Comparison of ENCODE assay signal across 8 mouse cellular contexts in the genomic region with DNA sequence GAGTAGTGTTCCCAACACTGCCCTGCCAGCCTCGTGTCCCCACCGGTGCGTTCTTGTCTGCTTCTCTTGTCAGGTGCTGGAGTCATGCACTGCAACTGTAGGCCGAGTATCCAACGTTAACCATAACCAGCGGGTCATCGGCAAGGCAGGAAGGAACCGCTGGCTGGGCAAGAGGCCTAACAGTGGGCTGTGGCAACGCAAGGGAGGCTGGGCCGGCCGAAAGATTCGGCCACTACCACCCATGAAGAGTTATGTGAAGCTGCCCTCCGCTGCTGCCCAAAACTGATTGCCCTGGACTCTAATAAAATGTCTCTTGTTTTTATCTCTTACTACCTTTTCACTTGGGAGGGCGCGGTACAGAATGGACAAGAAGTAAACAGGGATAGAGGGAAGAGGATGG. TPM values are rescaled to one million over a fixed set of nuclear protein-coding genes. Genes with fewer than 3 reads are reported as not detected.
DNase-seq lines count a peak whose midpoint lies in the region; ATAC-seq and TF ChIP-seq lines count a peak whose summit lies in the region.

No protein-coding gene starts in this region.

- H3K9me3 ChIP-seq in heart, embryonic 12.5 days (replicated peaks): no peaks in the 10 kb centered on the region
- H3K9me3 ChIP-seq in ES-E14 (ENCODE audit: control insufficient read depth, insufficient read depth, low read depth, low read length): no peaks in the 10 kb centered on the region
- H3K9me3 ChIP-seq in heart, postnatal 0 days (replicated peaks; ENCODE audit: control insufficient read depth, low read length): no peaks in the 10 kb centered on the region
- no peaks in the 10 kb centered on the region for H3K9me3 ChIP-seq in lung, postnatal 0 days (ENCODE audit: low read length)

- no peak for TF ChIP-seq CTCF in heart, postnatal 0 days (IDR thresholded peaks at IDR 0.05; ENCODE audit: low read depth)
- TF ChIP-seq CTCF in lung, postnatal 0 days (IDR thresholded peaks at IDR 0.05): no peak

- H3K4me1 ChIP-seq in heart, embryonic 12.5 days (replicated peaks): peaks cover 54% of the 10 kb centered on the region
- H3K4me1 ChIP-seq in ES-E14 (ENCODE audit: control insufficient read depth in 2 of 2, insufficient read depth in 2 of 2, low read length in 2 of 2, poor library complexity in 1 of 2): peaks cover 10 to 15% of the 10 kb centered on the region in 2 experiments; a peak in 3 of 4 replicates
- H3K4me1 ChIP-seq in heart, postnatal 0 days (ENCODE audit: control insufficient read depth, insufficient read depth): peaks cover 27% of the 10 kb centered on the region
- peaks cover 24% of the 10 kb centered on the region for H3K4me1 ChIP-seq in lung, postnatal 0 days (ENCODE audit: insufficient read depth, low read depth, low read length)

- in situ Hi-C loops in ES-E14 (cut with MboI; ENCODE audit: low sequenced_read_pairs in 2 of 2, unreplicated experiment in 2 of 2): no loop called here

- TF ChIP-seq EP300 in heart, postnatal 0 days (IDR thresholded peaks at IDR 0.05; ENCODE audit: low read depth): no peak
- no peak for TF ChIP-seq EP300 in lung, postnatal 0 days (IDR thresholded peaks at IDR 0.05)

- peak overlapping the region; percentile 91 for H3K4me2 ChIP-seq in heart, embryonic 12.5 days
- H3K4me2 ChIP-seq in heart, postnatal 0 days (ENCODE audit: low read depth, low read length): peak overlapping the region; percentile 89
- H3K4me2 ChIP-seq in lung, postnatal 0 days (replicated peaks; ENCODE audit: low read depth, low read length): peak overlapping the region; percentile 92

- intact Hi-C loops in heart, postnatal 36 days (cut with DNase I): loop anchor here (2.0 to 10.0 kb wide), 5 partner anchors 25 to 205 kb away; partner anchors contain the start of genes Bicral, Klhdc3 and Rrp36

- peak overlapping the region; percentile 78 for H3K4me3 ChIP-seq in heart, embryonic 12.5 days
- peak overlapping the region; percentile 67 to 82 for H3K4me3 ChIP-seq in ES-E14 (ENCODE audit: insufficient read depth in 1 of 2, low read depth in 1 of 2, low read length in 2 of 2, poor library complexity in 1 of 2, severe bottlenecking in 1 of 2)
- peak overlapping the region; percentile 73 for H3K4me3 ChIP-seq in heart, postnatal 0 days (ENCODE audit: low read depth, low read length)
- peak overlapping the region; percentile 67 for H3K4me3 ChIP-seq in lung, postnatal 0 days (ENCODE audit: low read depth, low read length)

- H3K9ac ChIP-seq in heart, embryonic 12.5 days: peak overlapping the region; percentile 94
- peak overlapping the region; percentile 63; the same call in 1 of the 2 replicates for H3K9ac ChIP-seq in ES-E14 (ENCODE audit: insufficient read depth, low read depth, low read length, poor library complexity, severe bottlenecking)
- H3K9ac ChIP-seq in heart, postnatal 0 days (replicated peaks; ENCODE audit: low read depth, low read length): peak overlapping the region; percentile 80
- 0 out of 2 replicates have a peak overlapping the region, but pooled peaks have one; percentile 8 for H3K9ac ChIP-seq in lung, postnatal 0 days (replicated peaks; ENCODE audit: low read depth)

- DNase-seq in heart, postnatal 36 days: no peak
- DNase-seq in ES-E14 (ENCODE audit: low read depth, low spot score): no peak
- DNase-seq in heart, postnatal 0 days (ENCODE audit: low spot score): no peak
- no peak for DNase-seq in lung, postnatal 0 days (ENCODE audit: low spot score)
- no peak for DNase-seq in T-cell, adult 2 months (ENCODE audit: low spot score)
- no peak for DNase-seq in right cerebral cortex, adult 18-20 months
- no peak for DNase-seq in urinary bladder, postnatal 25 days (ENCODE audit: low spot score)

- WGBS in heart, embryonic 12.5 days: 34% methylated on average over 15 of the region's 15 CpGs
- 22% methylated on average over 15 of the region's 15 CpGs for WGBS in heart, postnatal 0 days
- 21% methylated on average over 15 of the region's 15 CpGs for WGBS in lung, postnatal 0 days

- H3K36me3 ChIP-seq in heart, embryonic 12.5 days: peaks cover 37% of the 10 kb centered on the region
- H3K36me3 ChIP-seq in ES-E14 (ENCODE audit: control insufficient read depth, insufficient read depth, low read length, poor library complexity, severe bottlenecking): peaks cover 27% of the 10 kb centered on the region; the same call in 1 of the 2 replicates
- H3K36me3 ChIP-seq in heart, postnatal 0 days (replicated peaks; ENCODE audit: control insufficient read depth, insufficient read depth, low read length): peaks cover 31% of the 10 kb centered on the region
- H3K36me3 ChIP-seq in lung, postnatal 0 days (ENCODE audit: insufficient read depth, low read length): 0 out of 2 replicates have a peak, but pooled peaks cover 3% of the 10 kb centered on the region

- H3K27me3 ChIP-seq in heart, embryonic 12.5 days (replicated peaks): no peaks in the 10 kb centered on the region
- no peaks in the 10 kb centered on the region for H3K27me3 ChIP-seq in heart, postnatal 0 days (ENCODE audit: control insufficient read depth, insufficient read depth, low read length)
- H3K27me3 ChIP-seq in lung, postnatal 0 days (replicated peaks; ENCODE audit: insufficient read depth, low read length): no peaks in the 10 kb centered on the region

- peak overlapping the region; percentile 98 for H3K27ac ChIP-seq in heart, embryonic 12.5 days (ENCODE audit: poor library complexity, severe bottlenecking)
- peak overlapping the region; percentile 33 for H3K27ac ChIP-seq in ES-E14 (ENCODE audit: insufficient read depth, low read depth, low read length, poor library complexity, severe bottlenecking)
- peak overlapping the region; percentile 95 for H3K27ac ChIP-seq in heart, postnatal 0 days (ENCODE audit: low read depth)
- peak overlapping the region; percentile 94 for H3K27ac ChIP-seq in lung, postnatal 0 days (ENCODE audit: low read length)

- ATAC-seq in heart, embryonic 12.5 days (ENCODE audit: insufficient number of reproducible peaks, low FRiP score): no peak
- no peak for ATAC-seq in heart, postnatal 0 days (ENCODE audit: insufficient read depth, low read depth)
- ATAC-seq in lung, postnatal 0 days: no peak

TF ChIP-seq in ES-E14, 5 proteins besides CTCF, POLR2A, EP300 and RAD21:
- TF ChIP-seq ZC3H11A (IDR thresholded peaks at IDR 0.05; ENCODE audit: borderline replicate concordance, low read depth, low read length) (no peak), ZNF384 (IDR thresholded peaks at IDR 0.05; ENCODE audit: low read depth, low read length) (no peak), CHD2 (IDR thresholded peaks at IDR 0.05; ENCODE audit: low read depth, low read length) (no peak), MAFK (IDR thresholded peaks at IDR 0.05; ENCODE audit: insufficient read depth, low read depth, low read length) (no peak)

RNA-seq across cellular contexts. Expression of gene Cul7, which starts 0.3 kb away (rescaled TPM):
- 48.1 and 53.1 TPM in 2 replicates for polyA plus RNA-seq in heart, embryonic 12.5 days (2016; fragmentation: Nextera tagmentation; extraction: Ambion mirVana)
- 10 to 100 TPM; 20.7 to 23.8 TPM for total RNA-seq in heart, postnatal 36 days (2021)
- 88.5 and 96.1 TPM in 2 replicates for total RNA-seq in ES-E14 (2012; rRNA removed)
- total RNA-seq in heart, postnatal 0 days (2014; rRNA removed; ENCODE audit: low replicate concordance): 92.7 and 95.5 TPM in 2 replicates
- 18.6 and 20.6 TPM in 2 replicates for polyA plus RNA-seq in heart, postnatal 0 days (2015; fragmentation: Nextera tagmentation; extraction: Ambion mirVana)
- polyA plus RNA-seq in lung, postnatal 0 days (2015; fragmentation: Nextera tagmentation; extraction: Ambion mirVana): 21.8 and 22.1 TPM in 2 replicates

RNA-seq across cellular contexts. Expression of gene Mrpl2, which starts 3.8 kb away (rescaled TPM):
- 90.9 and 99.0 TPM in 2 replicates for polyA plus RNA-seq in heart, embryonic 12.5 days (2016; fragmentation: Nextera tagmentation; extraction: Ambion mirVana)
- total RNA-seq in heart, postnatal 36 days (2021): 100 to 1,000 TPM; 130 to 134 TPM
- total RNA-seq in ES-E14 (2012; rRNA removed): 205 and 261 TPM in 2 replicates
- 96.7 and 116 TPM in 2 replicates for total RNA-seq in heart, postnatal 0 days (2014; rRNA removed; ENCODE audit: low replicate concordance)
- 152 and 158 TPM in 2 replicates for polyA plus RNA-seq in heart, postnatal 0 days (2015; fragmentation: Nextera tagmentation; extraction: Ambion mirVana)
- 69.2 and 88.6 TPM in 2 replicates for polyA plus RNA-seq in lung, postnatal 0 days (2015; fragmentation: Nextera tagmentation; extraction: Ambion mirVana)

RNA-seq across cellular contexts. Expression of gene Klc4, which starts 4.0 kb away (rescaled TPM):
- 19.9 and 21.1 TPM in 2 replicates for polyA plus RNA-seq in heart, embryonic 12.5 days (2016; fragmentation: Nextera tagmentation; extraction: Ambion mirVana)
- 10 to 100 TPM; 24.5 to 29.1 TPM for total RNA-seq in heart, postnatal 36 days (2021)
- total RNA-seq in ES-E14 (2012; rRNA removed): 17.8 and 20.7 TPM in 2 replicates
- 26.2 and 29.0 TPM in 2 replicates for total RNA-seq in heart, postnatal 0 days (2014; rRNA removed; ENCODE audit: low replicate concordance)
- 25.1 and 28.8 TPM in 2 replicates for polyA plus RNA-seq in heart, postnatal 0 days (2015; fragmentation: Nextera tagmentation; extraction: Ambion mirVana)
- polyA plus RNA-seq in lung, postnatal 0 days (2015; fragmentation: Nextera tagmentation; extraction: Ambion mirVana): 36.5 and 38.4 TPM in 2 replicates

RNA-seq across cellular contexts. Expression of gene Ptk7, which starts 20.5 kb away (rescaled TPM):
- 68.5 and 71.4 TPM in 2 replicates for polyA plus RNA-seq in heart, embryonic 12.5 days (2016; fragmentation: Nextera tagmentation; extraction: Ambion mirVana)
- 1 to 10 TPM; 2.7 to 4.0 TPM for total RNA-seq in heart, postnatal 36 days (2021)
- 200 and 384 TPM in 2 replicates for total RNA-seq in ES-E14 (2012; rRNA removed)
- total RNA-seq in heart, postnatal 0 days (2014; rRNA removed; ENCODE audit: low replicate concordance): 57.9 and 70.4 TPM in 2 replicates
- polyA plus RNA-seq in heart, postnatal 0 days (2015; fragmentation: Nextera tagmentation; extraction: Ambion mirVana): 16.9 and 17.2 TPM in 2 replicates
- polyA plus RNA-seq in lung, postnatal 0 days (2015; fragmentation: Nextera tagmentation; extraction: Ambion mirVana): 73.2 and 75.8 TPM in 2 replicates

RNA-seq across cellular contexts. Expression of gene Rrp36, which starts 24.3 kb away (rescaled TPM):
- polyA plus RNA-seq in heart, embryonic 12.5 days (2016; fragmentation: Nextera tagmentation; extraction: Ambion mirVana): 36.5 and 38.9 TPM in 2 replicates
- total RNA-seq in heart, postnatal 36 days (2021): 10 to 100 TPM in 1 of 2 experiments, 1 to 10 TPM in 1; 9.5 to 10.7 TPM
- total RNA-seq in ES-E14 (2012; rRNA removed): 44.5 and 57.0 TPM in 2 replicates
- 15.5 and 18.8 TPM in 2 replicates for total RNA-seq in heart, postnatal 0 days (2014; rRNA removed; ENCODE audit: low replicate concordance)
- 26.6 and 29.7 TPM in 2 replicates for polyA plus RNA-seq in heart, postnatal 0 days (2015; fragmentation: Nextera tagmentation; extraction: Ambion mirVana)
- 35.2 and 38.5 TPM in 2 replicates for polyA plus RNA-seq in lung, postnatal 0 days (2015; fragmentation: Nextera tagmentation; extraction: Ambion mirVana)

Comparison
In these comparisons a context has a peak if more than half of its experiments do, and no peak if none do; other contexts are left out.
1. H3K27ac ChIP-seq: peak in every context shown above with its lines; median percentile 98 in heart, embryonic 12.5 days; 95 in heart, postnatal 0 days; 94 in lung, postnatal 0 days; 33 in ES-E14.
2. H3K9ac ChIP-seq: peak in every context shown above with its lines; median percentile 94 in heart, embryonic 12.5 days; 80 in heart, postnatal 0 days; 63 in ES-E14; 8 in lung, postnatal 0 days.